Mouse (Mus musculus) stomach, postnatal 0 days (tissue): ENCODE measurements around the gene Gorasp2. TPM values are rescaled to one million over a fixed set of nuclear protein-coding genes. Genes with fewer than 3 reads are reported as not detected.

ENCODE experiments used
- ATAC-seq: fragments of 200-750 bp; cut with Nextera tagmentation; 2 replicates; pipeline ENCODE4 v1.8.0; 2017; ENCODE audit not compliant: low FRiP score, low TSS enrichment
- DNase-seq: peaks from one replicate; pipeline ENCODE4 v3.0.0-alpha.2; 2016; ENCODE audit warnings: low spot score
- H3K27ac ChIP-seq: fragments of 300-500 bp; sonication (generic); replicated peaks from 2 replicates; pipeline ENCODE4 v1.5.1; 2014; ENCODE audit warnings: mild to moderate bottlenecking, control low read depth
- H3K27me3 ChIP-seq: fragments of 300-500 bp; sonication (generic); 2 replicates; pipeline ENCODE4 v1.6.1; 2014; ENCODE audit warnings: low read length; ENCODE audit not compliant: control insufficient read depth, insufficient read depth
- H3K36me3 ChIP-seq: fragments of 300-500 bp; sonication (generic); 2 replicates; pipeline ENCODE4 v1.6.1; 2014; ENCODE audit warnings: low read length, mixed read lengths; ENCODE audit not compliant: control insufficient read depth, insufficient read depth
- H3K4me1 ChIP-seq: fragments of 300-500 bp; sonication (generic); replicated peaks from 2 replicates; pipeline ENCODE4 v1.6.1; 2014; ENCODE audit warnings: antibody characterized with exemption; ENCODE audit not compliant: control insufficient read depth, insufficient read depth
- H3K4me2 ChIP-seq: fragments of 300-500 bp; sonication (generic); replicated peaks from 2 replicates; pipeline ENCODE4 v1.6.1; 2014; ENCODE audit warnings: low read depth, mild to moderate bottlenecking, control low read depth, moderate library complexity
- H3K4me3 ChIP-seq: fragments of 300-500 bp; sonication (generic); 2 replicates; pipeline ENCODE4 v1.5.1; 2014; ENCODE audit warnings: low read depth, low read length, control low read depth
- H3K9ac ChIP-seq: fragments of 300-500 bp; sonication (generic); 2 replicates; pipeline ENCODE4 v1.6.1; 2014; ENCODE audit warnings: mild to moderate bottlenecking, low read length, control low read depth, mixed read lengths
- H3K9me3 ChIP-seq: fragments of 300-500 bp; sonication (generic); 2 replicates; pipeline ENCODE4 v1.6.1; 2016; ENCODE audit warnings: low read length; ENCODE audit not compliant: control insufficient read depth
- CTCF ChIP-seq: IDR thresholded peaks from 2 replicates; pipeline ENCODE4 v1.5.1; 2016; ENCODE audit warnings: antibody characterized with exemption, low read depth, mild to moderate bottlenecking, moderate library complexity
- EP300 ChIP-seq: optimal IDR thresholded peaks from 2 replicates; pipeline ENCODE3; 2016; ENCODE audit warnings: antibody characterized with exemption
- WGBS: fragments of 180-500 bp; shearing (Covaris S2); extraction: QIAGEN DNeasy Blood & Tissue Kit; methylation state at CpG from one replicate; pipeline ENCODE4 v1.1.7; 2014; 5-methylcytosine and 5-hydroxymethylcytosine counted together
- polyA plus RNA-seq: library from polyadenylated mRNA; unstranded; fragments of >200 nt; fragmentation: Nextera tagmentation; extraction: Ambion mirVana; gene quantifications from 2 replicates; pipeline ENCODE4 v1.2.1, GENCODE M21; 2015

Gorasp2 gene
- polyA plus RNA-seq: 139 TPM in 2 replicates

DNA sequence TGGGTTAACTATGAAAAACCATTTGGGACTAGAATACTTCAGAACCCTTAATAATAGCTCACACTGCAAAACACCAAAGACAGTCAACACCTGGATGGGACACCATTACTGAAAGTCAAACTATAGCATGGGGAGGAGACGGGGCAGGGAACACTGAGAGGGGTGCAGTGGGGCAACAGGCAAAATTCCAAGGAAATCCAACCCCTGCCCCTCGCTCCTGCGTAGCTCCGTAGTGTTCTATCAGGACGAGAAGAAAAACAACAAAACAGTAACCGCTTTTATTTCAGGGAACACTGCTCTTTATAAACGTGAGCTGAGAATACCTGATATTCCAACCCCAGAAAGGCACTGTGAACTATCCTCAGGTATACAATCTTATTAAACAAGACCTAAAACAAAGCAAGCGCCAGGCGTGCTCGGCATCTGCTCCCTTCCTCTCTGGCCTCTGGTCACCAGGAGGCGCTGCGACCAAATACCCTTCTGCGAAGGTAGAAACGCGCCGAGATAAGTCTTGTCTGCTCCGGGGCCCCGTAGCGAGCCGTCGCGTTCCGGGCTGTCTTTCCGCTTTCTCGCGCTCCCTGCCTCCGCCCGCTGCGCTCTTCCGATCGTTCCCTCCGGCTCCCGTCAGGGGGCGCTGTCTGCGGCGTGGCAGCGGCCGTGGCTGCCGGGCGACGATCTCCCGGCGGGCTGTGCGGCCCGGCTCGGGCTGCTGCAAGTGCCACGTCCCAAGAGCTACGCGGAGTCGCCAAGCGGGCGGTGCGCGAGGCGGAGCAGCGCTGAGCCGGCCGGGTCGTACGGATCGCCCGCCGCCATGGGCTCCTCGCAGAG lies at the start of gene Gorasp2:
Gene Gorasp2 (plus strand): TSS at position 690 of the 828 bp plus-strand sequence.
- Histone ChIP-seq H3K27ac (peak within 1 kb of the TSS; percentile 99), H3K9me3 (no peaks in the 10 kb centered on the region), H3K4me3 (peak within 1 kb of the TSS; percentile 97), H3K4me1 (0 out of 2 replicates have a peak, but pooled peaks cover 3% of the 10 kb centered on the region), H3K27me3 (no peaks in the 10 kb centered on the region), H3K9ac (peak within 1 kb of the TSS; percentile 93), H3K36me3 (no peaks in the 10 kb centered on the region), H3K4me2 (peak within 1 kb of the TSS; percentile 72)
- TF ChIP-seq CTCF (peak; percentile 92), EP300 (no peak)
- ATAC-seq (peak; percentile 98), DNase-seq (peak; percentile 97)
- under 1% methylated on average over 61 of the region's 64 CpGs for WGBS

DNA sequence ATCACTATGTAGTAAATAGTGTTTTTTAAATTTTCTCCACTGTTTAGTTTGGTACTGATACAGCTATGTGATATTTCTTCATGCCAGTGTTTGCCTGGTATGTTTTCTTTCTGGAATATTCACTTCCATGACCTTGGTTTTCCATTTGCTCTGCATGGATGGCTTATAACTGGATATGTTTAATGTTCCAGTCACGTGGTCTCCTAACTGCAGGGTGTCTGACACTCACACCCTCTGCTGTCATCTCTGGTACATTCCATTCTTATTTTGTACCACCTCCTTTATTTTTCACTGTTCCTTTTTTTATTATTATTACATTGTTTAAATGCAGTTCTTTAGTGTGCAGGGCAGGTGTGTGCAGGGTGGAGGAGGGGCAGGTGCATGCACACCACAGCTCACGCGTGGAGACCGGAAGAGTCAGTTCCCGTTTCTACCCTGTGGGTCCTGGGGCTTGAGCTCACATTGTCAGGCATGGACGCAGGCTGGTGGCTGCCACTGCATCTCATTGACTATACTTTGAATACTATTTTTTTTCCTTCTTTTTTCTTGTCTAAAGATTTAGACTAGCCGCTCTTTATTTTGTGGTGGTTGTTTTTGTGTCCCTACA lies 46.5 kb upstream of the Gorasp2 start:
- Histone ChIP-seq H3K9ac (no peak overlapping the region), H3K9me3 (no peaks in the 10 kb centered on the region), H3K4me2 (no peak overlapping the region), H3K27ac (no peak overlapping the region), H3K4me1 (no peaks in the 10 kb centered on the region), H3K27me3 (no peaks in the 10 kb centered on the region), H3K4me3 (no peak overlapping the region), H3K36me3 (no peaks in the 10 kb centered on the region)
- DNase-seq (no peak), ATAC-seq (no peak)
- 77% methylated on average over 7 of the region's 7 CpGs for WGBS
- no peak for TF ChIP-seq CTCF
- no peak for TF ChIP-seq EP300

DNA sequence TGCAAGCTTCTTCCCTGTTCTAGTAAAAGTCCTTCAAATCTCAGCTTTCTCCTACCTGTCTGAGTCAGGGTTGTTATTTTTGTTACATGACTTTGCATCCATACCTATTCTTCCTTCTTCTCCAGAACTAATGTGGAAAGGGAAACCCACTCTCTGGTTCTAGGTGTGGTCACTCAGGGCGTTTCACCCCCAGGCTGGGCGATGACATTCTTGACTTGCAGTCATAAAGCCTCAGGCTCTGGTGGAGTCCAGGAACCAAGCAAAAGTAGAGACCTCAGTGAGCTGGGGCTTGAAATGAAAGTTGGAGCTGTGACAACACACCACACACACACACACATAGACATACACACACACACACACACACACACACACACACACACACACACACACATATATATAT lies 45.3 kb upstream of the Gorasp2 start:
- 71% methylated on average over 2 of the region's 2 CpGs for WGBS
- DNase-seq: no peak
- TF ChIP-seq CTCF: no peak
- no peak for TF ChIP-seq EP300
- Histone ChIP-seq H3K9ac (no peak overlapping the region), H3K27ac (no peak overlapping the region), H3K27me3 (no peaks in the 10 kb centered on the region), H3K9me3 (no peaks in the 10 kb centered on the region), H3K36me3 (no peaks in the 10 kb centered on the region), H3K4me1 (no peaks in the 10 kb centered on the region), H3K4me2 (no peak overlapping the region), H3K4me3 (no peak overlapping the region)
- ATAC-seq: no peak

DNA sequence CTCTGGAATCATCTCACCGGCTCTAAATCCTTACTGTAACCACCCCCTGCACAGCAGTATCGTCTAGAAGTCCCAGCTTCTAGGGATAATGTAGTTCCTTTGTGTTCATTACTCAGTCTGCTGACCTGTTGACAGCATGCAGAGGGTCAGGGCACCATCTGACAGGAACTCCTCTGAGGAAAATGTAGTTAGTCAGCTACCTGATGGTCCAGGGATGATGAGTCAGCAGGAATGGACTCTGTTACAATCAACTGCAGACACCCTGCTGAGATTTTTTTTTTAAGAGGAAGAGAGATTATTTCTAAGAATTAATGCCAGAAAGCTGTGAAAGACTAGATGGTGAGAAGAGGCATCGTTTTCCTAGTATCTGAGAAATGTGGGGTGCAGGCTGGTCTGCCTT lies 44.8 kb upstream of the Gorasp2 start:
- H3K9me3 ChIP-seq: no peaks in the 10 kb centered on the region
- H3K27me3 ChIP-seq: no peaks in the 10 kb centered on the region
- DNase-seq (no peak), ATAC-seq (no peak)
- H3K4me2 ChIP-seq: no peak overlapping the region
- no peak overlapping the region for H3K27ac ChIP-seq
- H3K4me1 ChIP-seq: no peaks in the 10 kb centered on the region
- H3K4me3 ChIP-seq: no peak overlapping the region
- 59% methylated on average over 3 of the region's 3 CpGs for WGBS
- TF ChIP-seq EP300 (no peak), CTCF (no peak)
- no peaks in the 10 kb centered on the region for H3K36me3 ChIP-seq
- H3K9ac ChIP-seq: no peak overlapping the region

DNA sequence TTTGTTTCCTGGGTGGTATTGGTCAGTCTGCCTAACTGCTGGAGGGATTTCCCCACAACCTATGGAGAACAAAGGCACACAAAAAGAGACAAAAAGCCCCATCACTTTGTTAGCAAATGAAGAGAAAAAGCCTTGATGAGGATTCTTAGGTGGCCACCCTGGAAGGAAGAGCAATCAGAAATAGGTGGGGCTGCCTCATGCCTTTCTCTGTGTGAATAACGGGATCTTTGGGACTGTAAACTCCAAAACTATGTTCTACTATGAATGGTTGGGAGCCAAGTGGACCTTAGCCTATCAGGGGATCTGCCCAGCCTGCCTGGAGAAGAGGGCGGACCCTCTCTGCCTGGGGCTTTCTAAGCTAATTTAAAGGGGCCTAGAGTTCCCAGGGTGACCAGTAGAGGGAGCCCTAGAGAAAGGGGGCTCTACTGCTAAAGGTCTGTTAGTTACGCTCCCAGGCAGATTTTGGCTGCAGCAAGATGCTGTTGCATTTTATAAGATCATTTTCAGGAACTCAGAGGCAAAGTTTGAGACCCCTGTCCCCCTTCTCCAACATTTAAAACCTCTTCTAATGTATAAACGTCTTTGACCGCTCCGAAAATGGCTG lies 42.0 kb upstream of the Gorasp2 start:
- H3K27ac ChIP-seq: no peak overlapping the region
- no peak for DNase-seq
- 93% methylated on average over 6 of the region's 6 CpGs for WGBS

DNA sequence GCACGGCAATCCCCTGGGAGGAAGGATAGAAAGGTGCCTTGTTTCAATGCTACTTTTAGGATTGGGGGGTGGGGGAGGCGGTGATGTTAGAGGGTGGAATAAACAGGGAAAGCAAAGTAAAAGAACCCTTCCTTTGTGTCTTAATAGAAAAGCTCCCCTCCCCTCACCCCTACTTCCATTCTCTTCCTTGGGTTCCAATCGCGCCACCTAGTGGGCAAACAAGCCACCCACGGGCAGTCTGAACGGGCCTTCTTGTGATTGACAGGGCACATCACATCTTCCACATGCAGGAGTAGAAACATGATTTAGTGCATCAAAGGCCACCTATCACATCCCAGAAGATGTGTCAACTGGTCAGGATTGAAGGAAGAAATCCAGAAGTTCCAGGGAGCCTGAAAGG lies 41.2 kb upstream of the Gorasp2 start:
- Histone ChIP-seq H3K4me3 (no peak overlapping the region), H3K4me2 (no peak overlapping the region), H3K27me3 (no peaks in the 10 kb centered on the region), H3K36me3 (no peaks in the 10 kb centered on the region), H3K4me1 (no peaks in the 10 kb centered on the region), H3K9me3 (no peaks in the 10 kb centered on the region), H3K27ac (no peak overlapping the region), H3K9ac (no peak overlapping the region)
- 24% methylated on average over 6 of the region's 6 CpGs for WGBS
- DNase-seq (peak; percentile 34), ATAC-seq (no peak)
- peak; percentile 69 for TF ChIP-seq CTCF
- TF ChIP-seq EP300: no peak

More for the DNA sequence above, 42.0 kb upstream of the Gorasp2 start:
- no peak overlapping the region for H3K4me2 ChIP-seq
- no peak overlapping the region for H3K4me3 ChIP-seq
- H3K9me3 ChIP-seq: no peaks in the 10 kb centered on the region
- no peak for ATAC-seq
- no peaks in the 10 kb centered on the region for H3K36me3 ChIP-seq
- no peaks in the 10 kb centered on the region for H3K27me3 ChIP-seq
- no peaks in the 10 kb centered on the region for H3K4me1 ChIP-seq
- no peak overlapping the region for H3K9ac ChIP-seq
- TF ChIP-seq CTCF (peak; percentile 42), EP300 (no peak)
